Mouse (Mus musculus) heart, embryonic 15.5 days (tissue): ENCODE results near the gene Ube2g1. TPM values are rescaled to one million over a fixed set of nuclear protein-coding genes. Genes with fewer than 3 reads are reported as not detected.
"Not testable (repeated sequence)": the region's sequence is repeated elsewhere in the genome, so short reads cannot be mapped to it uniquely, and the experiment has no call there.

Experiments used
- ATAC-seq: fragments of 200-750 bp; cut with Nextera tagmentation; replicated peaks from 2 replicates; pipeline ENCODE4 v1.8.0; 2017; ENCODE audit warnings: low read depth, moderate TSS enrichment; ENCODE audit not compliant: insufficient number of reproducible peaks, insufficient read depth, low FRiP score
- H3K27ac ChIP-seq: fragments of 300-500 bp; sonication (generic); 2 replicates; pipeline ENCODE4 v1.5.1; 2015; ENCODE audit warnings: mild to moderate bottlenecking, inconsistent platforms
- H3K27me3 ChIP-seq: fragments of 300-500 bp; sonication (generic); 2 replicates; pipeline ENCODE4 v1.6.1; 2015; ENCODE audit warnings: inconsistent platforms
- H3K36me3 ChIP-seq: fragments of 300-500 bp; sonication (generic); 2 replicates; pipeline ENCODE4 v1.6.1; 2015; ENCODE audit warnings: mild to moderate bottlenecking, inconsistent platforms
- H3K4me1 ChIP-seq: fragments of 300-500 bp; sonication (generic); replicated peaks from 2 replicates; pipeline ENCODE4 v1.6.1; 2015; ENCODE audit warnings: inconsistent platforms
- H3K4me2 ChIP-seq: fragments of 300-500 bp; sonication (generic); 2 replicates; pipeline ENCODE4 v1.6.1; 2015; ENCODE audit warnings: inconsistent platforms, mild to moderate bottlenecking, moderate library complexity
- H3K4me3 ChIP-seq: fragments of 300-500 bp; sonication (generic); 2 replicates; pipeline ENCODE4 v1.5.1; 2015; ENCODE audit warnings: mild to moderate bottlenecking, inconsistent platforms
- H3K9ac ChIP-seq: fragments of 300-500 bp; sonication (generic); 2 replicates; pipeline ENCODE4 v1.6.1; 2015; ENCODE audit warnings: mild to moderate bottlenecking, inconsistent platforms
- H3K9me3 ChIP-seq: fragments of 300-500 bp; sonication (generic); replicated peaks from 2 replicates; pipeline ENCODE4 v1.6.1; 2016; ENCODE audit warnings: inconsistent platforms
- WGBS: fragments of 180-500 bp; shearing (Covaris S2); methylation state at CpG from one replicate; pipeline ENCODE4 v1.1.7; 2015; ENCODE audit warnings: mixed read lengths; 5-methylcytosine and 5-hydroxymethylcytosine counted together
- polyA plus RNA-seq: library from polyadenylated mRNA; unstranded; fragments of >200 nt; fragmentation: Nextera tagmentation; extraction: Ambion mirVana; gene quantifications from 2 replicates; pipeline ENCODE4 v1.2.1, GENCODE M21; 2015

The Ube2g1 gene
- polyA plus RNA-seq, 1 experiment from 2014 or later = 57.5 TPM

DNA sequence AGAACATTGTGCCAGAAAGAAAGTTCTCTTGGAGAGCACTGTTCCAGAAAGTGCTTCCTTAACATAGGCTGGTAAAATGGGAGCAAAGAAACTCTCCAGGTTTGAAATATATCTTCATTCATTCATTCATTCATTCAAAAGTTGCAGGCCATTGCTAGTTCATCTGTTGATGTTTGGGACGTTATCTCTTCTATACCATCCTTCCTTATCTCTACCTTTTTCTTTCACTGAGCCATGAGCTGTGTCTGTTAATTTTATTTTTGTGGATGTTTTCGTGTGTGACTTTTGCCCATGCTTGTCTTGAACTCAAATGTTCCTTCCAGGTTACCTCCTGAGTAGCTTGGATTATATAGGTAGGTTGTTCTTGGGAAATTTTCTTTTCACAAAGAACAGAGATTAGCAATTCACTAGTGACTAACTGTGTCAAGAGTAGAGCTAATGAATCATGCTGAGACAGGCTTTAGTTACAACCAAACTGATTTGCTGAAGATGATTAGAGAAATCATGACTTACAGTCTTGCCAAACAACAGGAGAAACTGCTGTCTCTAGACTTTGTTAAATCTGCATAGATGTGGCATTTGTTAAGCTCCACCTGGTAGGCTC lies 89.4 kb downstream of the Ube2g1 start:
- Histone ChIP-seq H3K4me2 (no peak overlapping the region), H3K36me3 (no peaks in the 10 kb centered on the region), H3K4me1 (peaks cover 6% of the 10 kb centered on the region), H3K4me3 (no peak overlapping the region), H3K27ac (no peak overlapping the region), H3K27me3 (no peaks in the 10 kb centered on the region), H3K9me3 (no peaks in the 10 kb centered on the region), H3K9ac (no peak overlapping the region)
- ATAC-seq = no peak
- WGBS = 81% methylated on average over 2 of the region's 2 CpGs

DNA sequence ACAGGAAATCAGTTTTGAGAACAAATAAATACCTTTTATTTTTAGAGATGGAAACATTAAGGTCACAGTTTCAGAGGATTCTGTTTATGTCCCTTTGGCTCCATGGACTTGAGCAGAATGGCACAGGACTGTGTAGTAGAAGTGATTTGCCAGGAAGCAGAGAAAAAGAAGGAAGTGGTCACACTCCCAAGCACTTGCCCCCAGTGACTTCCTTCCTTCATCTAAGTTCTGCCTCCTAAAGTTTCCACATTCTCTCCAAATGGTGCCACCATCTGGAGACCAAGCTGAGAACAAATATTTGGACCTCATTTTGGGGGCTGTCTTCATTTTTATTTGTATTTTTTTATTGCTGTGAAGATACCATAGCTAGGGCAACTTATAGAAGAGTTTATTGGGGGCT lies 90.2 kb downstream of the Ube2g1 start:
- Histone ChIP-seq H3K4me2 (no peak overlapping the region), H3K4me1 (no peaks in the 10 kb centered on the region), H3K9ac (no peak overlapping the region), H3K4me3 (no peak overlapping the region), H3K9me3 (no peaks in the 10 kb centered on the region), H3K27me3 (no peaks in the 10 kb centered on the region), H3K36me3 (no peaks in the 10 kb centered on the region), H3K27ac (no peak overlapping the region)
- ATAC-seq = no peak

DNA sequence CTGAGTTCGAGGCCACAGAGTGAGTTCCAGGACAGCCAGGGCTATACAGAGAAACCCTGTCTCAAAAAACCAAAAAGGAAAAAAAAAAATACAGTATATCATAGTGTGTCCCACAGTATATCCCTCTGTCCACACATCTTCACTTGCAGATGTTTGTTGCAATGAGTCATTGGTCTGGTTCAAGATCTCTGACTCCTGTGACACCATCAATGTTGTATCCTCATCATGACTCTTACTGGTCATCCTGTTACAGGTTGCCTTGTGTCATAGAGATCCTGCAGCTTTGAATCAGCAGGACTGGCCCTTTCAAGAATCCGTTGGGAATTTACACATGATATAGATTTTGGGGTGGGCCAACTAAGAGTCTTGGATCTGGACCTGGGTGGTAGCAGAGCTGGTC lies 98.0 kb downstream of the Ube2g1 start:
- WGBS = 90% methylated on average over 2 of the region's 2 CpGs
- H3K36me3 ChIP-seq, ATAC-seq, H3K4me2 ChIP-seq, H3K9me3 ChIP-seq, H3K27ac ChIP-seq, H3K9ac ChIP-seq, H3K4me1 ChIP-seq, H3K27me3 ChIP-seq, H3K4me3 ChIP-seq: not testable (repeated sequence)

DNA sequence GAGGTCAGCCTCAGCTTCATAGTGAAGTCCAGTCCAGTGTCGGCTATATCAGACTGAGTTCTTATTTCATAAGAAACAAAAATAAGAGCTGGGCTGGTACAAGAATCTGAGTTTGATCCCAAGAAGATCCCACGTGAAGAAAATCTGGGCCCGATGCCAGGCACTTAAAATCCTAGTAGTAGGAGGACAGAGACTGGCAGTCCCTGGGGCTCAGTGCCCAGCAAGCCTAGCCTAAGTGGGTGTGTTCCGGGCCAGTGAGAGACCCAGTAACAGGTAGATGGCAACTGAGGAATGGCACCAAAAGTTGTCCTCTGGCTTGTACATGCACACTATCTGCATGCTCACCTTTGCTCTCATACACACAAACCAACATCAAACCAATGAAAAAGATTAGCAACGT lies 105.6 kb downstream of the Ube2g1 start:
- WGBS = 75% methylated on average over 5 of the region's 5 CpGs

DNA sequence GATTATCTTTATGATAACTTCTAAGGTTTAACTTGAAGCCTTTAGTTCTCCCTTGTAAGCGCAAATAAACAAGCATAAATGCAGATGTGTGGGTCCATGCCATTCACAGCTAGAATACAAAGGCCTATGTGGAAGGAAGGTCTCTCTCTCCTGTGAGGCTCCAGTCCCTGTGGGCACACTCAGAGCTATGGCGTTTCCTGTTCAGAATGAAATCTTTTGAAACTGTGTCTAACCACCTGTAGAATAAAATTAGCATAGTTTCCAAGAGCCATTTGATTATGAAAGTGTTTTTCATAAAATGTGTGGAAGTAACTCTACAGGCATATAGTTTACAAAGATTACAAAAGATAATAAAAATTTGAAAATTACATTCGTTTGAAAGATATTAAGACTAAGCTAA lies 111.1 kb downstream of the Ube2g1 start:
- Histone ChIP-seq H3K27ac (no peak overlapping the region), H3K27me3 (no peaks in the 10 kb centered on the region), H3K9ac (no peak overlapping the region), H3K4me3 (no peak overlapping the region), H3K4me2 (no peak overlapping the region), H3K36me3 (peaks cover 12% of the 10 kb centered on the region), H3K4me1 (no peaks in the 10 kb centered on the region), H3K9me3 (no peaks in the 10 kb centered on the region)
- 89% methylated on average over 3 of the region's 3 CpGs for WGBS
- ATAC-seq = no peak

More for the DNA sequence above, 105.6 kb downstream of the Ube2g1 start:
- Histone ChIP-seq H3K4me1 (no peaks in the 10 kb centered on the region), H3K4me2 (no peak overlapping the region), H3K9me3 (no peaks in the 10 kb centered on the region), H3K27me3 (no peaks in the 10 kb centered on the region), H3K36me3 (peaks cover 11% of the 10 kb centered on the region), H3K4me3 (no peak overlapping the region), H3K27ac (no peak overlapping the region), H3K9ac (no peak overlapping the region)
- no peak for ATAC-seq

DNA sequence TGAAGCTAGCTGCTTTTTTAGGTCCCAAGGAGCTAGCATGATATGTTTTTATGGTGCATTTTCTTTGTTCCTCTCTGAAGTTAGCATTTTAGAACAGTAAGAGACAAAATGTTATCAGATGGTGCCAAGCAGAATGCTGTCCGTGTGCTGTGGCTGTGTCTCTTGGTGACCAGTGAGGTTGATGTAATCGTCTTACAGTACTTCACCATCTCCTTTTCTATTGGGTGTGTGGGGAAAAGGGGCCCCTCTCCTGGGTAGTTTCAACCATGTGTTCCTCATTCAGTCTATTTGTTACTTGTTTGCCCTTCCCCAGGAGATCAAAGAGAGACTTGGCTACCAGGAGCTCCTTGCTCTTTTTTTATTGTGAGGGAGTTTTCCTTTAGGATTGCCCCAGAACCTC lies 116.1 kb downstream of the Ube2g1 start:
- ATAC-seq = no peak
- H3K4me1 ChIP-seq = no peaks in the 10 kb centered on the region
- 71% methylated on average over 2 of the region's 2 CpGs for whole genome bisulfite sequencing
- H3K4me2 ChIP-seq = no peak overlapping the region
- H3K36me3 ChIP-seq = peaks cover 13% of the 10 kb centered on the region; the same call in 1 of the 2 replicates
- H3K9me3 ChIP-seq = no peaks in the 10 kb centered on the region
- H3K27ac ChIP-seq = no peak overlapping the region
- H3K4me3 ChIP-seq = no peak overlapping the region
- H3K27me3 ChIP-seq = no peaks in the 10 kb centered on the region
- H3K9ac ChIP-seq = no peak overlapping the region

DNA sequence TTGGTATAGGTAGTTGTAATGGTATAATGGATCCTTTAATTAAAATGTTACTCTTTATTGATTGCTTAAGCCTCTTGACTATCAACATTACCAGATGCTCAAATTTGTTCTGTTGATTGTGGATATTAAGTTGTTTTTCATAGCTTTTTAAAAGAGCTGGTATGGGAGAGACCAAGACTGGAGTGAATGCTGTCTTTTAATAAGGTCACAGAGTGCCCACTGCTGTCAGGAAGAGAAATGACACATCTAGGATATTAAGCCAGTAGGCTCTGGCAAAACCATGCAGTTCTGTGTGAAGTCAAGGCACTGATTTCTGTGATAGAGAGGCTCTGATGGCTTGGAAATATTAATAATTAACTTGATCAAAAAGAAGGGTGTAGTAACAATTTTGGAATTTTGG lies 116.8 kb downstream of the Ube2g1 start:
- Histone ChIP-seq H3K9ac (no peak overlapping the region), H3K27ac (no peak overlapping the region), H3K4me2 (no peak overlapping the region), H3K27me3 (no peaks in the 10 kb centered on the region), H3K9me3 (no peaks in the 10 kb centered on the region), H3K36me3 (peaks cover 16% of the 10 kb centered on the region; the same call in 1 of the 2 replicates), H3K4me1 (no peaks in the 10 kb centered on the region), H3K4me3 (no peak overlapping the region)
- ATAC-seq = no peak

DNA sequence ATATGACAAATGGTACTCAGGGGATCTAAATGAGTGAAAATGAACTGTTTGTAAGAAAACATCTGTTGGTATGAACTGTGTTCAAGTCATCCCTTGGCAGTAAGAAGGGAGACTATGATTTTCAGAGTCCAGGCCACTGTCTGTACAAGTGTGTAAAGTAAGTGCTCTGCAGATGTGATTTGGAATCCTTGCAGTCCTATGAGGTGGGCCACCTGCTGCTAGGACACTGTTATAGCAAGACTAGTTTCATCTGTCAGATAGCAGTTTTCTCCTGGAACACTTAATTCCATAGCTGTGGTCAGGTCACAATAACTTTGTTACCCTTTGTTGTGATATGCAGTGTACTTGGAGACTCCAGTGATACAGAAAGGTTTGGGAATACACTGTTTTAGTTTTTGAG lies 118.9 kb downstream of the Ube2g1 start:
- H3K4me2 ChIP-seq = no peak overlapping the region
- peaks cover 32% of the 10 kb centered on the region for H3K36me3 ChIP-seq
- H3K4me1 ChIP-seq = no peaks in the 10 kb centered on the region
- no peaks in the 10 kb centered on the region for H3K9me3 ChIP-seq
- no peak overlapping the region for H3K27ac ChIP-seq
- H3K4me3 ChIP-seq = no peak overlapping the region
- H3K9ac ChIP-seq = no peak overlapping the region
- no peaks in the 10 kb centered on the region for H3K27me3 ChIP-seq
- ATAC-seq = no peak

DNA sequence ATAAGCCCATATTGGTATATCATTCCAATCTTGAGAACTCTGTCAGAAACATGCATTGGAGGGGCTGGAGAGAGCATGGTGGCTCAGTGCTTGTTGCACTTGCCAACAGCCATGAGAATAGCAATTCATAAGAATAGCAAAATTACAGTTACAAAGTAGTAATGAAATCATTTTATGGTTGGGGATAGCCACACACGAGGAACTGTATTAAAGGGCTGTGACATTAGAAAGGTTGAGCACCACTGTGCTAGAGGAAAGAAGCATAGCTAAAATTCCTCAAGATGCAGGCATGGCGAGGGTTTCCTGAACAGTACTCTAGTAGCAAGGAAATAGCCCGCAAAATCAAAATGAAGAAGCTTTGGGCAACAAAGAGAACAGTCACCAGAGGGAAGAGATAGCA lies 126.7 kb downstream of the Ube2g1 start:
- H3K9ac ChIP-seq = no peak overlapping the region
- H3K9me3 ChIP-seq = no peaks in the 10 kb centered on the region
- H3K27me3 ChIP-seq = no peaks in the 10 kb centered on the region
- peaks cover 43% of the 10 kb centered on the region for H3K36me3 ChIP-seq
- no peak overlapping the region for H3K4me2 ChIP-seq
- 82% methylated on average over 3 of the region's 3 CpGs for WGBS
- no peak for ATAC-seq
- peaks cover 6% of the 10 kb centered on the region for H3K4me1 ChIP-seq
- H3K27ac ChIP-seq = peak overlapping the region; percentile 66; the same call in 1 of the 2 replicates
- H3K4me3 ChIP-seq = no peak overlapping the region

DNA sequence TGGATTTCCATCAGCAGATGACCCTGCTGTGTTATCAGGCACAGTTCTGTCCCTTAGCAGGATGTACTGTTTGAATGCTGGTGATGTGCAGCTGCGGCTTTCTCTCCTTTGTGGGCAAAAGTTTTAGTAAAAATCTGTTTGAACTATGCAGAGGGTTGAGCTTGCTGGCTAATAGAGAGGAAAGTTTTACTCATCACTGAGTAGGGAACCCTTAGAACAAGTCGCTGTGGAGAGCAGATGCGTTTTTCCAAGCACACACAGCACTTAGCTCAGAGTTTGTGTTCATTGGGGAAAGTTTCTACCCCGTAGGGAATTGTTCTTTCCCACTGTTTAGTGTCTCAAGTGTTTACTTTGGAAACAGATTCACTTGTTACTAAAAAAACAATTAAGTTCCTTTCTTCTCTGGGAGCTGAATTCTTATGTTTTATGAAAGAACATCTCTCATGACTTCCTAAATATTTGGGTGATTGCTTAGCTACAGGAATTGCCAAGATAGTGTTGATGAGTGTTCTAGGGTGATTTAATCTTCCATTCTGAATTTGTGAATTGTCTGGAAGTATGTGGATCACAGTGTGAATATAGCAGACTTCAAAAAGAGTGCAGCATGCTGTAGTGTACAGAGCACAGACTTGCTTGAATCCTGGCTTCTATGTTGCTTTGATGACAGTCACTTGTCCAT lies 127.9 kb downstream of the Ube2g1 start:
- Histone ChIP-seq H3K36me3 (peaks cover 37% of the 10 kb centered on the region), H3K27ac (peak overlapping the region; percentile 68), H3K4me1 (peaks cover 6% of the 10 kb centered on the region), H3K4me2 (no peak overlapping the region), H3K27me3 (no peaks in the 10 kb centered on the region), H3K9me3 (no peaks in the 10 kb centered on the region), H3K9ac (no peak overlapping the region), H3K4me3 (no peak overlapping the region)
- ATAC-seq = no peak
- 61% methylated on average over 4 of the region's 4 CpGs for WGBS

DNA sequence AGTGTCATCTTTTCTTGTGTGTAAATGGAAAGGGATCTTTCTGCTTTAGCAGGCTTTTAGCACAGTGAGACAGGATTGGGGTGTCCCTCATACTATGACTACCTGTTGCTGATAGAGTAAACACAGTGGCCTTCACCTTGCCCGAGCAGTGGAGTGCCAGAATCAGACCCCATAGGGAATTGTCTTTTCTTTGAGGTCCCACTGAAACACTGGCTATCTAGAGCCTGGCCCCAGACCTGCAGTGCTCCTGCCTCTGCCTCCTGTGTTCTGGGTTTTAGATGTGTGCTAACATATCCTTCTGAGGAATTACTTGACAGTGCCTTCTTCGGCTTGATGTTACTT lies 128.4 kb downstream of the Ube2g1 start:
- WGBS = 73% methylated on average over 2 of the region's 2 CpGs
- ATAC-seq = no peak
- peak overlapping the region; percentile 68 for H3K27ac ChIP-seq

More for the DNA sequence above, 128.4 kb downstream of the Ube2g1 start:
- Histone ChIP-seq H3K27me3 (no peaks in the 10 kb centered on the region), H3K9me3 (no peaks in the 10 kb centered on the region), H3K9ac (no peak overlapping the region), H3K4me3 (no peak overlapping the region), H3K4me2 (no peak overlapping the region), H3K4me1 (peaks cover 6% of the 10 kb centered on the region), H3K36me3 (peaks cover 34% of the 10 kb centered on the region)
